Mouse (Mus musculus) gastrocnemius, postnatal 36 days (tissue): ENCODE results near the gene Gm49378. TPM values are rescaled to one million over a fixed set of nuclear protein-coding genes. Genes with fewer than 3 reads are reported as not detected.
A peak's percentile ranks its signal among the peaks of the same experiment; 100 is the strongest.

ENCODE experiments used
- DNase-seq, 2 experiments: peaks; one replicate each; pipeline ENCODE4 v3.0.0; 2022
- intact Hi-C: fragments of 180-260 bp; cut with DNase I; formaldehyde crosslinking; loops from one replicate; pipeline ENCODE4 v1.15.1; 2025
- long read RNA-seq, 2 experiments: library from polyadenylated mRNA; stranded (forward); transcript quantifications; one replicate each; pipeline ENCODE4 v2.0.0; 2021
- total RNA-seq, 2 experiments: library from RNA; stranded (reverse); gene quantifications; 2 replicates each; pipeline ENCODE4 v1.2.3; 2021

Gene Gm49378
- 1 to 10 TPM in 1 of 2 experiments, not detected in 1; 1.0 TPM for total RNA-seq
- long read RNA-seq, experiment 1: 0 reads
- long read RNA-seq, experiment 2: 0 reads

GRCm38 (mm10) chr14:55637795-55638194, at the start of gene Gm49378:
Gm49378 (minus strand) TSS chr14:55637895.
- intact Hi-C loops: no loop called here
- no peak for DNase-seq

GRCm38 (mm10) chr14:55682118-55682493, 44.4 kb upstream of the Gm49378 start:
- intact Hi-C loops: loop anchor here (5.0 kb wide), 1 partner anchor 220 kb away; the partner anchor contains the start of gene Sdr39u1

GRCm38 (mm10) chr14:55681160-55682117, 43.7 kb upstream of the Gm49378 start, which contains the start of gene Tinf2:
Tinf2 (minus strand) TSS chr14:55681820.
- intact Hi-C loops: loop anchor here (2.0 to 5.0 kb wide), 2 partner anchors 63 to 221 kb away; partner anchors contain the start of genes Dhrs1, Nop9 and Sdr39u1
- peak; percentile 83 to 88 for DNase-seq

More at GRCm38 (mm10) chr14:55682118-55682493, 44.4 kb upstream of the Gm49378 start:
- DNase-seq: no peak

DNA sequence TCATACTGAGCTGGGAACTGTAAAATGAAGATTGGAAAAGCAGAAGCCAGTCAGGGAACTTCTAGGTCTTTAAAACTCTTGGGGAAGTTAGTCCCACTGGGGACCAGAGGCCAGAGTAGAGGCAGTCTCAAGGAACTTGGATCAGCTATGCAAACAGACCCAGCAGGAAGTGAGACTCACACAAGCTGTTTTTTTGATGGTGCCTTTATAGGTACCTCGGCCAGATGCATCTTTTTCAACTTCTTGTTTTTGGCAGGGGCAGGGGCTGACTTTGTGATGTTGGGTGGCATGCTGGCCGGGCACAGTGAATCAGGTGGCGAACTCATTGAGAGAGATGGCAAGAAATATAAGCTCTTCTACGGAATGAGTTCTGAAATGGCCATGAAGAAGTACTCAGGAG, 39.9 kb upstream of the Gm49378 start:
- no peak for DNase-seq
- intact Hi-C loops: no loop called here

DNA sequence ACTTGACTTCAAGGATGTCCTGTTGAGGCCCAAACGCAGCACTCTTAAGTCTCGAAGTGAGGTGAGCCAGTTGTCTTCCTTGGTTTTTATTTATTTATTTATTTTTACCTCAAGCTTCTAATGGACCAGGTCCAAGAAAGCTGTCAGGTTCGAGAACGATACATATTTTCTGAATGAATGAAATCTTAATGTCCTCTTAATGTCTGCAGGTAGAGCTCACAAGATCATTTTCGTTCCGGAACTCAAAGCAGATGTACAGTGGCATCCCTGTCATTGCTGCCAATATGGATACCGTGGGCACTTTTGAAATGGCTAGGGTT, 35.0 kb upstream of the Gm49378 start:
- intact Hi-C loops: no loop called here
- no peak for DNase-seq

DNA sequence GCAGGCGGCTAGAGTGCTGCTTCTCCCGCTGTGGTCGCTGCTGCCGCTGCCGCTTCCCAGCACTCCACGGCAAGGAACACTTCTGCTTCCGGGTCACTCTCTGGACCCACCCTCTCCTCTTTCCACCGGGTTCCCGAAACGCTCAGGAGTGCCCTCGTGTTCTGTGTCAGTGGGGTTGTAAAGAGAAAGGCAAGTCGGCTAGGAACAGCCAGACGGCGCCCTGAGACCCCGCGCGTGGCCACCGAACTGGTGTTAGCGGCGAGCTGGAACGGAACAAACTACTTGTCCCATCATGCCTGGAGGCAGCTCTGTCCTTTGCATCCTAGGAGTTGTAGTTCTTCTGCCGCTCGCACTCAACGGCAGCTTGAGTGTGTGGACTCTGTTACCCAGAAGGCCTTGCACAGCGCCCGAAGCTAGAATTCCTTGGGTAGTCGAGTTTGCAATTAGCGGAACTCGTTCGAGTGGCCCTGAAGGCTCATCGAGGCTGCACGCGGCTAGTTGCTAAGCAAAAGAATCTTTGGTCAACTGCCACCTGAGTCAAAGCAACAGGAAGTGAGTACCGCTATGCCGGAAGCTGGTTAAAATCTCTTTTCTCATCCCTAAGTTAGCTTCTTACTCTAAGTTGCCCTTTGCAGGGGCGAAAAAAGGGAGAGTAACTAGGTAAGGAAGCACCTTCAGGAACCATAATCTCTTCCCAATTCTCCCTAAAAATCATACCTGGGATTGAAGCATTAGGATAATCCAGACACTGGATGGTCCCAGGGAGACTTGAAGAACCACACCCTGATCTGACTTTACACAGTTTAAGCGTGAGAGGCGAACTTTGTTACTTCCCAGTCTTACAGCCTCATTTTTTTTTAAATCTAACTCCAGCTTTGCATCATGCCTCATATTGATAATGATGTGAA, 34.4 kb upstream of the Gm49378 start, which contains the start of the genes Gmpr2 and Nedd8:
Gmpr2 (plus strand) TSS at position 109 of the 908 bp plus-strand sequence.
Nedd8 (minus strand) TSS at position 292 of the 908 bp plus-strand sequence.
- DNase-seq: peak; percentile 81 to 92
- intact Hi-C loops: no loop called here

DNA sequence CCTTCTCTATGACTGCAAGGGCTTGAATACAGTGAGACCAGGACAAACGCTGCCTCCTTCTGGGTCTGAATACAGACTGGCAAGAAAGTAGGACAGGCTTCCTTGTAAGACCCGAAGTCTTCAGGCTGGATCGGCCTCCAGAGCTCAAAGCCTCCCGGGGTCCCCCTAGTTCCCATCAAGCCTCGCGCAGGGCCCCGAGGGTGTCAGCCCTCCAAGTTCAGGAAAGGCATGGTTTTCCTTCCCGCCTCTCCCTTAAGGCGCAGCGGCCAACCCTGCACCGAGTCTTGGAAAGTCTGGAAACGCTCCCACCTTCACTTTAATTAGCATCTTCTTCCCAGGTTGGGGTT, 33.8 kb upstream of the Gm49378 start:
- intact Hi-C loops: no loop called here
- peak in 1 of 2 experiments; percentile 13 for DNase-seq

DNA sequence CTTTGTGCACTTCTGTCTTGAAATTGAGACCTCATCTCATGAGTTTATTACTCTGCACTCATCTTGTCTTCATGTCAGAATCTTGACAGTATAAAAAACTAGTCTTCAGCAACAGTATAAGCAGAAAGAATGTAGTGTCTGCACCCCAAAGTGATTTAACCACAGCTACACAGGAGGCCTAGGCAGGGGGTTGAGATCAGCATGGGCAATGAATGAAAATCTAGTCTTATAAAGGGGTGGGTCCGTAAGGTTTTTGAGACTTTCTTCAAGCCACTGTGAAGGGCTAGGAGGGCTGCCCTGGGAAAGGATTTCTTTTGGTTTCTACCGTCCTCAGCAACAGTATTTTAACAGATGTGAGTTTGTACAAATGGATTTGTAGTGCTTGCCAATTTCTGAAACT, 22.9 kb upstream of the Gm49378 start:
- DNase-seq: no peak
- intact Hi-C loops: no loop called here

DNA sequence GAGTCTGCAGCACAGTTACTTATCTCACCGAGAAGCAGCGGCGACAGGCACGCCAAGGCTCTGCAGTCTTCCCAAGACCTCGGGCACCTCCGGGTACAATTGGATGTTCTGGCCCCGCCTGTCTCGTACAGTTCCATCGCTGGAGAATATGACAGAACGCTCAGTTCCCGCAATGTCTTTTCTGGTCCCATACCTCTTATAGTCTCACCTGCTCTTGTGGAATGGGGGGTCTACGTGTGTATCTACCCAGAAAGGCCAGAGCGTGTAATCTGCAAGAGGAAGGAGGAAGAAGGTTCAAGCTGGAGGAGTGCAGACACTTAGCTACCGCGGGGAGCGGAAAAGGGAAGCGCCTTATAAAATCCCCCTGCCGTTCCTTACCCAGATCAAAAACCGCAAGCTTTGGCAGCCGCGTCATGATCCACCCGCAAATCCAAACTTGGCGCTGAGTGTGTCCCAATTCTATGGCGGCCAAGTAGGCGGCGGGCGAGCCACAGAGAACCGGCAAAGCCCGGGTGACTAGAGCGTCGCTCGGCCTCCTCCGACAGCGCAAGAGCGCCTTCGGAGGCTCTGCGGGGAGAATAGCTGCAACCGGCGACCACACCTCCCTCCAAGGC, 22.4 kb upstream of the Gm49378 start, which contains the start of gene Mdp1:
Mdp1 (minus strand) TSS at position 549 of the 614 bp plus-strand sequence.
- intact Hi-C loops: no loop called here
- DNase-seq: peak; percentile 64 to 66

DNA sequence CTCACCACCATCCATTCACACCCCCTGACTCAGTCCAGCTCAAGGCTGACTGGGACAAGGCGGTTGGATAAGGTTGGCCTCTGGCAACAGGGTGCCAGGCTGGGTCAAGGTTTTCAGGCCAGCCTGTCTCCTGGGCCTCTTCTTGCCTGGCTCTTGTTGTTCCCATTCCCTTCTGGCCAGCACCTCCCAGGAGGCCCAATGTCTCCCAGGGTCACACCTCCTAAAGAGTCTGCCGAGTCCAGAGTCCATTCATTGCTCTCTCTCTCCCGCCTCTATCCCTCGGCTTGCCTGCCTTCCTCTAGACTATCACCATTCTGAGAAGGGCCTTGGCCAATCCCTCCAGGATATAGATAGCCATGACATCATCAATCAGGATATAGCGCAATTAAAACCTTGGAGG, 20.3 kb upstream of the Gm49378 start:
- DNase-seq: no peak
- intact Hi-C loops: no loop called here

GRCm38 (mm10) chr14:55656935-55657334, 19.2 kb upstream of the Gm49378 start:
- no peak for DNase-seq
- intact Hi-C loops: no loop called here

DNA sequence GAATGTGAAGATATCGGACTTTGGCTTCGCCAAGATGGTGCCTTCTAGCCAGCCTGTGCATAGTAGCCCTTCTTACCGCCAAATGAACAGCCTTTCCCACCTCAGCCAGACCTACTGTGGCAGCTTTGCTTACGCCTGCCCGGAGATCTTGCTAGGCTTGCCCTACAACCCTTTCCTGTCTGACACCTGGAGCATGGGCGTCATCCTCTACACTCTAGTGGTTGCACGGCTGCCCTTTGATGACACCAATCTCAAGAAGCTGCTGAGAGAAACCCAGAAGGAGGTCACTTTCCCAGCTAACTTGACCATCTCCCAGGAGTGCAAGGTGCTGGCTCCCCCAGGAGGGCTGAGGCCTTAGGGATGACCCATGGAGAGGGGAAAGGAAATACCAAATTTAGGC, 13.8 kb upstream of the Gm49378 start:
- DNase-seq: no peak
- intact Hi-C loops: no loop called here

- DNase-seq: no peak
- intact Hi-C loops: no loop called here
Measured at GRCm38 (mm10) chr14:55649884-55650283, 12.2 kb upstream of the Gm49378 start, which contains the start of gene Tssk4. Tssk4 (plus strand) TSS chr14:55650184.

GRCm38 (mm10) chr14:55644261-55644888, 6.7 kb upstream of the Gm49378 start:
- intact Hi-C loops: no loop called here
- no peak for DNase-seq

DNA sequence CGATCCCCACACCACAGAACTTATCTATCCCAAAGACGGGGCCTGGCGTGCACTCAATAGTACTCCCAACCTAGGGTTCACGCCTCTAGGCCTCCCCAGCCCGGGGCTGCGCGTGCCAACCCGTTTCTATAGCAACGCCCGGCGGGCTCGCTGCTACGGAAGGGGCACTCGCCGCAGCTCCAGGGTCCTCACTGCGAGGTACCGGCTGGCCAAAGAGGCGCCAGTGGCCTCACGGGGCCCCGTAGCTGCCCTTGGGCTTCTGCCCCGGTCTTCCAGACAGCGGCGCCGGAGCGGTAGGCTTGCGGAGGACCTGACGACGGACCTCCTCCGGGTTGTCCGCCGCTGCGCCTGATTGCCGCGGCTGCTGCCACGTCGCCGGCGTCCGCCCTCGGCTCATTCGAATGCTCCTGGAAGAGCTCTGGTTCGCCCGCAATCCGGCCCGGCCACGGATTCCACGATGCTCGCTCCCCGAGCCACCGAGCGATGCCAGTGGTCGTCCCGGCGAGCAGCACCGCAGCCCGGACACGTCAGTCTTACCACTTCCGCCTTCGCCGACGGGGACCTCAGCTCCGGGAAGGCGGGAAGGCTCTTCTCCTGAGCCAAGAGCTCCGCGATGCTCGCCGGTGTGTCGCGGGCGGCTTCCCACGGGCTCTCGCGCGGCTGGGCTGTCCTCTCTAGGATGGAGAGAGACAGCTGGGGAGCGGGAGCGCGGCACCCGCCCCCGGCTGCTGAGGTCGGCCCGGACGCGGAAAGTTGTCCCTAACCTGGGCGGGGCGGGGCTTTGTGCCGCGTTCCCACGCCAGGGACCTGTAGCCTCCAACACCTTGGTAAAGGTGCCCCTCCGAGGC, 5.6 kb upstream of the Gm49378 start, which contains the start of gene Tm9sf1:
Tm9sf1 (minus strand) TSS at position 747 of the 848 bp plus-strand sequence.
- intact Hi-C loops: no loop called here
- DNase-seq: peak; percentile 74 to 94

GRCm38 (mm10) chr14:55642679-55643059, 5.0 kb upstream of the Gm49378 start:
- intact Hi-C loops: no loop called here
- DNase-seq: no peak

GRCm38 (mm10) chr14:55641291-55641690, 3.6 kb upstream of the Gm49378 start:
- intact Hi-C loops: no loop called here
- DNase-seq: no peak

- DNase-seq: no peak
- intact Hi-C loops: no loop called here
Measured at GRCm38 (mm10) chr14:55640816-55641215, 3.1 kb upstream of the Gm49378 start.

DNA sequence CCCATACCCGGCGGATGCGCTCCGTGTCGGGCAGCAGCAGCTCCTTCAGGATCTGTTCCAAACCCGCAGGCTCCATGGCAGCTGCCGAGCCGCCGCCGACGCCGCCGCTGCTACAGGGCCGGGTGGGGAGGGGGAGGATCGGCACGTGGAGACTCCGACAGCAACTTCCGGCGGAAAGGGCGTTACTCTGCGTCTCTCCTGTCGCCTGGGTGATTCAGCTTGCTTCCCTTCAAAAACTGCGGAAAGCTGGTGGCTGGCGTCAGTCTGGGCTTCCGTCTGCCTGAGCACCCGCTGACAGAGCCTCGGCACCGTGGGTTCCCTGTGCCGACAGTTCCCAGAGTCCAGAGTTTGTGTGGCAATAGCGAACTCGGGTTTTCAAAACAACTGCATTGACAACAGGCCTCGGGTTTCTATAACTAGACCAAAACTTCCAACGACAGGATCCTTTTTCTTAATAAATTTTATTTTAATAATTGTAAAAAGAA, 2.1 kb downstream of the Gm49378 start, which contains the start of gene Ipo4:
Ipo4 (minus strand) TSS at position 435 of the 485 bp plus-strand sequence.
- intact Hi-C loops: no loop called here
- DNase-seq: peak; percentile 77 to 86
